Mouse (Mus musculus) kidney, adult 2 months (tissue): ENCODE measurements at regions not wholly inside any gene's neighbourhood (a gene's known extent, or its start where the extent isn't known, plus 50 kb on each side); places are given as distances from the start of the nearest gene placed in this dataset.

ENCODE experiments used
- CTCF ChIP-seq: fragments of 200-500 bp; conservative IDR thresholded peaks from 2 replicates; pipeline ENCODE4 v1.5.1; 2011; ENCODE audit warnings: low read depth, mild to moderate bottlenecking, control low read depth, low read length, moderate library complexity, mixed read lengths; ENCODE audit not compliant: insufficient read depth, insufficient read length
- POLR2A ChIP-seq: fragments of 200-500 bp; IDR thresholded peaks from one replicate; pipeline ENCODE4 v1.6.1; 2011; ENCODE audit warnings: low read depth, low read length, control low read depth

- TF ChIP-seq CTCF = no peak
- no peak for TF ChIP-seq POLR2A
Measured at GRCm38 (mm10) chr14:99696301-99696700, 397.8 kb downstream of the Klf5 start.
